Mouse (Mus musculus) ES-E14 (cell line): ENCODE measurements at regions not wholly inside any gene's neighbourhood (a gene's known extent, or its start where the extent isn't known, plus 50 kb on each side); places are given as distances from the start of the nearest gene placed in this dataset.

Experiments used
- HCFC1 ChIP-seq: IDR thresholded peaks from 2 replicates; pipeline ENCODE4 v1.6.1; 2012; ENCODE audit warnings: low read length, inconsistent platforms, borderline replicate concordance; ENCODE audit not compliant: insufficient read depth
- ZC3H11A ChIP-seq: IDR thresholded peaks from 2 replicates; pipeline ENCODE4 v1.6.1; 2012; ENCODE audit warnings: low read depth, mild to moderate bottlenecking, inconsistent platforms, low read length, borderline replicate concordance
- ZNF384 ChIP-seq: IDR thresholded peaks from 2 replicates; pipeline ENCODE4 v1.6.1; 2012; ENCODE audit warnings: low read depth, low read length, inconsistent platforms

- TF ChIP-seq ZC3H11A (no peak), HCFC1 (no peak), ZNF384 (no peak)
These were observed 154.4 kb downstream of the Abcc12 start for GRCm38 (mm10) chr8:86426056-86426455.
